Mouse (Mus musculus) heart, adult 18-20 months (tissue): ENCODE measurements around the gene Sec14l5. TPM values are rescaled to one million over a fixed set of nuclear protein-coding genes. Genes with fewer than 3 reads are reported as not detected.

ENCODE experiments used
- DNase-seq, 2 experiments: peaks; one replicate each; pipeline ENCODE4 v3.0.0; 2021 to 2022; ENCODE audit warnings: mixed read lengths in 1 of 2
- total RNA-seq, 2 experiments: library from RNA; stranded (reverse); gene quantifications; 2 replicates each; pipeline ENCODE4 v1.2.3; 2021

The Sec14l5 gene
- total RNA-seq, 2 experiments from 2014 or later = 0.55 to 0.72 TPM

GRCm38 (mm10) chr16:5153299-5154026 is 6.6 kb downstream of the Sec14l5 start:
- DNase-seq = no peak

DNA sequence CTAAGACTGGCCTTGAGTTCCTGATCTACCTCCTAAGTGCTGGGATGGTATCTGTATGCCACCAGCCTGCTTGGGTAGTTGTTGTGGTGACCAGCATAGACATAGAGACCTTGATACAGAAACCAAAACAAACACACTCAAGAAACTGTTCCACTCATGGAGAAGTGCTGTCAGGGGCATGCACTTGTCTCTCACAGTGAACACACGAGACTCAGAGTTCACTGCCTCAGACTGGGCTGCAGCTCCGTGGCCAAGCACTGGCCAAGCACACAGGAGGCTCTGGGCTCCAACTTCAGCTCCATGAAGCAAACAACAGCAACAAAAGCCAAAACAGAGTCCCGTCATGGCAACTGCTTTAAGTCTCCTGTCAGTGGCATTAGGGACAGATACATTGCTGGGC is 8.1 kb downstream of the Sec14l5 start:
- DNase-seq = no peak

GRCm38 (mm10) chr16:5156495-5156894 is 9.6 kb downstream of the Sec14l5 start:
- DNase-seq = no peak

GRCm38 (mm10) chr16:5157113-5157512 is 10.2 kb downstream of the Sec14l5 start:
- no peak for DNase-seq

- no peak for DNase-seq
These were observed 12.3 kb downstream of the Sec14l5 start for GRCm38 (mm10) chr16:5159248-5159647.

GRCm38 (mm10) chr16:5164327-5164726 is 17.4 kb downstream of the Sec14l5 start:
- DNase-seq = no peak

DNA sequence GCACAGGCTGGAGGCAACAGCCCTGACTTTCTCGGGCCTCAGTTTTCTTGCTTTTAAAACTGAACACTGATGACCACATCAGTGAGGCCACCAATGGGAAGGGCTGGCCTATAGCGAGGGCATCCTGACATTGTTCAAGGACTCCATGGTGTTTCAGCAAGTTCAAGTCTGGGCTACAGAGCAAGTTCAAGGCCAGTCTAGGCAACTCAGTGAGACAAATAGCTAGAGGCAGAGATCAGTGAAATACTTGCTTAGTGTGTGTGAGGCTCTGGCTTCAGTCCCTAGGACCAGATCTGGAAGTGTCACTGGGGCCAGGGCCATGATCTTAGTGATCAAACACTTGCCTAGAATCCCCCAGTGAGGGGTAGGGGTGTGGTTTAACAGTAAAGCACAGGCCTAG is 21.1 kb downstream of the Sec14l5 start:
- DNase-seq = no peak

DNA sequence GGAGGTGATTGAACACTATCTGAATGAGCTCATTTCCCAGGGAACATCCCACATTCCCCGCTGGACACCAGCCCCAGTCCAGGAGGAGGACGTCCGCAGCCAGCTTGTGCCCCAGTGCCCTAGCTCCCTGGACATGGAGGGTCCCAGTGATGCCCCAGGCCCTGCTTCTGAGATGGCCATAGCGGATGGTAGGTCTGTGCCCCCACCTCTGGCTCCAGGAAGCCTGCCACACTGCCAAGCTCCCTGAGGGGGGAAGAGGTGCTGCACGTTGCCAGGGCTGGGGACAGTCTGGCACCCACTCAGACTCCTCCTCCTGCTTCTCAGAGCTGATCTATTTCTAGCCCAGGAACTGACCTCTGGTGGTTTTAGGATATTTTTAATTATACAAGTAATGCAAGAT is 21.9 kb downstream of the Sec14l5 start:
- peak; percentile 70 to 77 for DNase-seq

GRCm38 (mm10) chr16:5172636-5173035 is 25.7 kb downstream of the Sec14l5 start:
- DNase-seq = no peak

DNA sequence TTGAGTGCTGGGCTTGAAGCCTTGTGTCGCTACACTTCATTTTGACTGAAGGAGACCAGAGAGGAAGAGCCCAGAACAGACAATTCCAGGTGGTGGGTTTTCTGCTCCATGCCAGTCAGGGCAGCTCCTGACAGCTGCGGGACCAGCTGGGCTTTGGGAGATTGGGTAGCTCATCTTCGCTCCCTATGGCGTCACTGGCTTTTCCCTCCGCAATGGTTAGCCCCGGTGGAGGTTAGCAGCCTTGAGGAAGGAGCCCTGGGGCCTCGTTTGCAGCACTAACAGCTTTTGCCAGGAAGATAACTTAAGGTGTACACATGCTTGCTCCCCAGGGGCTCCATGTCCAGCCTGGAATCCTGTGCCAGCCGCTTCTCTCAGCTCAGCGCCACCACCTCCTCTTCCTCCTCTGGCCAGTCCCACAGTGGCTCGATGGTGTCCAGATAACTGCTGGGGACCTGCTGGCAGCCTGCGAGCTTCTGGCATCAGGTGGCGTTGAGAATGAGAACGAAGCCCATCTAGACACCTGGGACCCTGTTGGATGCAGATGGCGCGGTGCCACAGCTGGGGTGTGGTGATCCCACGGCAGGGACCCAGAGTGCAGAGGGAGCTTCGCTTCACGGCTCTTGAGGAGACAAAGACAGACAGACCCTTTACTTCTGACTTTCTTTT is 36.5 kb downstream of the Sec14l5 start:
- no peak for DNase-seq

DNA sequence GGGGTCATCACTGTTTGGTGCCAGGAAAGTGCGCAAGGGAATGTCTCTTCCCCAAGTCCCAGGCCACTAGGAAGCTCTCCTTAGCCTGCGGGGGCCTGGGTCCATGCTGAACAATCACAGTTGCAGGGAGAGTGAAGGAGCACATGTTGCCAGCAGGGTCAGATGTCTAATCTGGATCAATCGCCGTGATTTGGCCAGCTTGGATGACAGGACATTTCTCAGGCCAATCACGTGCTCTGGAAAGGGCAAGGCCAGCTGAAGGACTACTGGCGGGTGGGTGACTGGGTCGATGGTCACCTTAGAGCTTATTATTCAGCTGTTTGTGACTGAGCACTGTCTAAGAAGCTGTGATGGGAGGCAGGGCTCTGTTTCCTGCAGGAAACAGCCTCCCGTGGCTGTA is 37.2 kb downstream of the Sec14l5 start:
- DNase-seq = no peak

DNA sequence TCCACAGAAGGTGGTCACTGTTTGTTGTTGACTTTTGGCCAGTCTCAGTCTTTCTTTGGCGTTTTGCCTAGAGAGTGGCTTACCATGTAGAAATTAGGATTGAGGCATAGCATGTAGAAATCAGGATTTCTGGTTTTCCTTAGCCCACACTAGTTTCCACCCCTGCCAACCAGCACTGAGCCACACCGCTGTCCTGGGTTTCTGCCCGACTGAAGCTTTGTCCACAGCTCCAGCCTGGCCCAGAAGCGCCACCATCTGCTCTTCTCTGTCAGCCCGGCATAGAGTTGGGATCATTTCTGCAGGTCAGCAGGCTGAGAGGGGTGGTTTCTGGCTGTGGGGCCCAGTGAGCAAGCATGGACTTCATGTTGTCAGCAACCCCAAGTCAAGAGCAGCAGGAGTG is 38.0 kb downstream of the Sec14l5 start:
- no peak for DNase-seq

DNA sequence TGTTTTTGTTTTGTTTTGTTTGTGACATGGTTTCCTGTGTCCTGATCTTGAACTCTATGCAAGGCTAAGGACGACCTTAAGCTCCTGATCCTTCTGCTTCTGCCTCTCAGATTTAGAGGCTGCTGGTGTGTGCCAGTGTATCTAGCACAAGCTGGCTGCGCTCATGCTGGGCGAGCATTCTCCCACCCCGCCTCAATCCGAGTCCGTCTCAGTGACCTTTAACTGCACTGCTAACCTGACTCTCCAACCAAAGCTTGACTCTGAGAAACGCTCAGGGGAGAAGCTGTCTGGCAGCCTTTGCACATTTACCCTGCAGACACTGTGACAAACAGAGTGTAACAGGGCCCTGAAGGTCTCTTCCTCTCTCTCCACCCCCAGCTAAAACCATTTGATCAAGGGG is 38.8 kb downstream of the Sec14l5 start:
- DNase-seq = peak in 1 of 2 experiments; percentile 28

- DNase-seq = peak; percentile 53 to 69
These were observed 39.3 kb downstream of the Sec14l5 start for GRCm38 (mm10) chr16:5186234-5186633.

GRCm38 (mm10) chr16:5195080-5195479 is 48.2 kb downstream of the Sec14l5 start:
- peak; percentile 65 to 82 for DNase-seq

DNA sequence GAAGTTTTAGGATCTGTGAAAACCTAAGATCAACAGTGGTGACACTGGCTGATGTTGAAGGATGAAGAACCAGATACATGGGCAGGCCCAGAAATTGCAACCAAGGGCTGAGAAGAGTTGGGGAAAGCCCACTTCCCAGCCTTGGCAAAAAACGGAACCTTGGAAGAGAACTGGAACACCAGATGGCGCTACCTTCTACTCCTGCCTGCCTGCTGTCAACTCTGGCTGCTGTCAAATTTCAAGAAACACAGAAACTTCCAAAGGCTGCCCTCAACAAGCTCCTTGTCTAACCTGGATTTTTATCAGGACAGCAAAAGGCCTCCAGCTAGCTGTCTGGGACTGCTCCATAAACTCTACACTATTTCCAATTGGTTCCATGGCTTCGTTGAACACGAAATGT is 55.8 kb downstream of the Sec14l5 start:
- peak; percentile 57 to 79 for DNase-seq

GRCm38 (mm10) chr16:5203200-5203599 is 56.3 kb downstream of the Sec14l5 start:
- peak in 1 of 2 experiments; percentile 47 for DNase-seq

GRCm38 (mm10) chr16:5203668-5204433 is 56.9 kb downstream of the Sec14l5 start, which contains the start of gene Nagpa:
Nagpa (minus strand) TSS chr16:5204012.
- peak; percentile 84 to 90 for DNase-seq

- DNase-seq = peak in 1 of 2 experiments; percentile 23
These were observed 58.6 kb downstream of the Sec14l5 start for GRCm38 (mm10) chr16:5205431-5205970.

DNA sequence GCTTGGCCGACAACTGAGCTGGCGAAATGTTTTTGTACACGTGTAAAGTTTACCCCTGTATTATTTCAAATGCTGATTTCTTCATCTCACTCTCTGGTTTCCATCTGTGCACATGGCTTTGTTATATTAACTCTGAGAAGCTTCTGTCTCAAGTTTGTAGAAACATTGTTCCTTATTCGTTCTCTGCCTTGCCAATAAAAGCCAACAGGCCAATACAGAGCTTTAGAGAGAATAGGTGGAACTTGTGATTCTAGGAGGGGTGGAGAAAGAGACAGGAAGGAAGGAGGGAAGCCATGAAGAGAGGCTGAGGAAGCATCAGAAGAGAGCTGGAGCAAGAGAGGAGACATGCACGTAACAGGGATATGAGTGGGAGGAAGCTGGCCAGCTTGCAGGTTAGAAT is 59.1 kb downstream of the Sec14l5 start:
- peak in 1 of 2 experiments; percentile 34 for DNase-seq

GRCm38 (mm10) chr16:5210365-5210764 is 63.5 kb downstream of the Sec14l5 start:
- DNase-seq = no peak

DNA sequence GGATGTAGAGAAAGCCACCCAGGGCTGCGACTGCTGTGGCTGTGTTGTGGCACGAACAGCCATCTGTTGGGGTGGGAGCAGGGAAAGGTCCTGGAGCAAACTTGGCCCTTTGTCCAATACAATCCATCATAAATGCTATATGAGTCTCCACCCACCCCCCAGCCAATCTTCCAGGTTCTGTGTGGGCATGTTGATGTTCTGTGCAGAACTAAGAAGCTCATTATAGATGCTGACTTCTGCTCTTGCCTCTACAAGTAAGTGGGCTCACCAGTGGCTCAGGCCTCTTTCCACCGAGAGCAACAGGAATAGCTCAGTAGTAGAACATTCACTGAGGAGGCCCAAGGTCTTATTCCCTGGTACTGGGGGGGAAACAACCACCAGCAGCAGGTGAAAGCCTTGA is 65.2 kb downstream of the Sec14l5 start:
- no peak for DNase-seq

- no peak for DNase-seq
These were observed 67.2 kb downstream of the Sec14l5 start for GRCm38 (mm10) chr16:5214126-5214525.
